Mouse (Mus musculus): ENCODE results near the gene Map6. TPM values are rescaled to one million over a fixed set of nuclear protein-coding genes. Genes with fewer than 3 reads are reported as not detected.
A peak's percentile ranks its signal among the peaks of the same experiment; 100 is the strongest.

Map6 gene
- total and polyA plus RNA-seq, 3 experiments = 3.3 to 4.3 (median 3.5) TPM

- H3K27ac ChIP-seq = no peak overlapping the region
- H3K36me3 ChIP-seq (ENCODE audit: control insufficient read depth, insufficient read depth, low read length) = no peaks in the 10 kb centered on the region
- TF ChIP-seq EP300 (IDR thresholded peaks at IDR 0.05; ENCODE audit: insufficient read depth, low read depth, low read length) = no peak
- no peak for TF ChIP-seq POLR2A (IDR thresholded peaks at IDR 0.05; ENCODE audit: insufficient read depth, low read depth, low read length)
- no peak for TF ChIP-seq CTCF (IDR thresholded peaks at IDR 0.05)
- DNase-seq = no peak
- H3K4me3 ChIP-seq = peak overlapping the region; percentile 45
- peaks cover 4% of the 10 kb centered on the region for H3K27me3 ChIP-seq (ENCODE audit: control insufficient read depth, insufficient read depth, low read length)
- peaks cover 1% of the 10 kb centered on the region; the same call in 1 of the 2 replicates for H3K4me1 ChIP-seq (ENCODE audit: control insufficient read depth, insufficient read depth, low read length)
- intact Hi-C loops (cut with DNase I) = no loop called here
- H3K9ac ChIP-seq (ENCODE audit: low read depth, low read length) = peak overlapping the region; percentile 48
- 3% methylated on average over 41 of the region's 44 CpGs for WGBS
- no peaks in the 10 kb centered on the region for H3K79me2 ChIP-seq (replicated peaks; ENCODE audit: control insufficient read depth, insufficient read depth, low read length)
These were observed 18.2 kb upstream of the Map6 start for GRCm38 (mm10) chr7:99248906-99249581.

- H3K4me3 ChIP-seq = peak overlapping the region; percentile 45
- H3K9ac ChIP-seq (ENCODE audit: low read depth, low read length) = no peak overlapping the region
- peaks cover 4% of the 10 kb centered on the region for H3K27me3 ChIP-seq (ENCODE audit: control insufficient read depth, insufficient read depth, low read length)
- H3K79me2 ChIP-seq (replicated peaks; ENCODE audit: control insufficient read depth, insufficient read depth, low read length) = no peaks in the 10 kb centered on the region
- no peak overlapping the region for H3K27ac ChIP-seq
- no peak for DNase-seq
- intact Hi-C loops (cut with DNase I) = no loop called here
- under 1% methylated on average over 10 of the region's 10 CpGs for WGBS
- TF ChIP-seq POLR2A (IDR thresholded peaks at IDR 0.05; ENCODE audit: insufficient read depth, low read depth, low read length) (no peak), EP300 (IDR thresholded peaks at IDR 0.05; ENCODE audit: insufficient read depth, low read depth, low read length) (peak; percentile 50; the same call in 1 of the 2 replicates), CTCF (IDR thresholded peaks at IDR 0.05) (peak; percentile 96)
- peaks cover 1% of the 10 kb centered on the region; the same call in 1 of the 2 replicates for H3K4me1 ChIP-seq (ENCODE audit: control insufficient read depth, insufficient read depth, low read length)
- H3K36me3 ChIP-seq (ENCODE audit: control insufficient read depth, insufficient read depth, low read length) = no peaks in the 10 kb centered on the region
These were observed 17.7 kb upstream of the Map6 start for GRCm38 (mm10) chr7:99249582-99249911.

GRCm38 (mm10) chr7:99250386-99250785 is 16.9 kb upstream of the Map6 start:
- TF ChIP-seq CTCF (IDR thresholded peaks at IDR 0.05) (no peak), EP300 (IDR thresholded peaks at IDR 0.05; ENCODE audit: insufficient read depth, low read depth, low read length) (no peak), POLR2A (IDR thresholded peaks at IDR 0.05; ENCODE audit: insufficient read depth, low read depth, low read length) (no peak)
- Histone ChIP-seq H3K27ac (no peak overlapping the region), H3K79me2 (replicated peaks; ENCODE audit: control insufficient read depth, insufficient read depth, low read length) (no peaks in the 10 kb centered on the region), H3K4me1 (ENCODE audit: control insufficient read depth, insufficient read depth, low read length) (peaks cover 1% of the 10 kb centered on the region; the same call in 1 of the 2 replicates), H3K4me3 (no peak overlapping the region), H3K36me3 (ENCODE audit: control insufficient read depth, insufficient read depth, low read length) (no peaks in the 10 kb centered on the region), H3K9ac (ENCODE audit: low read depth, low read length) (no peak overlapping the region), H3K27me3 (ENCODE audit: control insufficient read depth, insufficient read depth, low read length) (peaks cover 4% of the 10 kb centered on the region)
- intact Hi-C loops (cut with DNase I) = loop anchor here (5.0 kb wide), 1 partner anchor 143 kb away; no protein-coding TSS in a partner anchor
- 36% methylated on average over 9 of the region's 9 CpGs for WGBS
- DNase-seq = no peak

GRCm38 (mm10) chr7:99255006-99255405 is 12.2 kb upstream of the Map6 start:
- no peaks in the 10 kb centered on the region for H3K4me1 ChIP-seq (ENCODE audit: control insufficient read depth, insufficient read depth, low read length)
- no peaks in the 10 kb centered on the region for H3K27me3 ChIP-seq (ENCODE audit: control insufficient read depth, insufficient read depth, low read length)
- TF ChIP-seq EP300 (IDR thresholded peaks at IDR 0.05; ENCODE audit: insufficient read depth, low read depth, low read length) (no peak), POLR2A (IDR thresholded peaks at IDR 0.05; ENCODE audit: insufficient read depth, low read depth, low read length) (no peak), CTCF (IDR thresholded peaks at IDR 0.05) (no peak)
- H3K9ac ChIP-seq (ENCODE audit: low read depth, low read length) = no peak overlapping the region
- no peak overlapping the region for H3K4me3 ChIP-seq
- no peak for DNase-seq
- no peak overlapping the region for H3K27ac ChIP-seq
- no peaks in the 10 kb centered on the region for H3K36me3 ChIP-seq (ENCODE audit: control insufficient read depth, insufficient read depth, low read length)
- intact Hi-C loops (cut with DNase I) = no loop called here
- no peaks in the 10 kb centered on the region for H3K79me2 ChIP-seq (replicated peaks; ENCODE audit: control insufficient read depth, insufficient read depth, low read length)
- WGBS = 46% methylated on average over 7 of the region's 7 CpGs

GRCm38 (mm10) chr7:99261900-99262299 is 5.3 kb upstream of the Map6 start:
- Histone ChIP-seq H3K27ac (no peak overlapping the region), H3K79me2 (replicated peaks; ENCODE audit: control insufficient read depth, insufficient read depth, low read length) (no peaks in the 10 kb centered on the region), H3K9ac (ENCODE audit: low read depth, low read length) (no peak overlapping the region), H3K4me1 (ENCODE audit: control insufficient read depth, insufficient read depth, low read length) (no peaks in the 10 kb centered on the region), H3K27me3 (ENCODE audit: control insufficient read depth, insufficient read depth, low read length) (no peaks in the 10 kb centered on the region), H3K4me3 (no peak overlapping the region), H3K36me3 (ENCODE audit: control insufficient read depth, insufficient read depth, low read length) (no peaks in the 10 kb centered on the region)
- WGBS = 71% methylated on average over 3 of the region's 3 CpGs
- TF ChIP-seq POLR2A (IDR thresholded peaks at IDR 0.05; ENCODE audit: insufficient read depth, low read depth, low read length) = no peak
- TF ChIP-seq CTCF (IDR thresholded peaks at IDR 0.05) = peak; percentile 32; the same call in 1 of the 2 replicates
- intact Hi-C loops (cut with DNase I) = no loop called here
- DNase-seq = no peak

GRCm38 (mm10) chr7:99263509-99263908 is 3.7 kb upstream of the Map6 start:
- Histone ChIP-seq H3K36me3 (ENCODE audit: control insufficient read depth, insufficient read depth, low read length) (no peaks in the 10 kb centered on the region), H3K4me3 (no peak overlapping the region), H3K27me3 (ENCODE audit: control insufficient read depth, insufficient read depth, low read length) (no peaks in the 10 kb centered on the region; the same call in 1 of the 2 replicates), H3K9ac (ENCODE audit: low read depth, low read length) (no peak overlapping the region), H3K79me2 (replicated peaks; ENCODE audit: control insufficient read depth, insufficient read depth, low read length) (no peaks in the 10 kb centered on the region), H3K27ac (no peak overlapping the region), H3K4me1 (ENCODE audit: control insufficient read depth, insufficient read depth, low read length) (no peaks in the 10 kb centered on the region; the same call in 1 of the 2 replicates)
- no peak for TF ChIP-seq POLR2A (IDR thresholded peaks at IDR 0.05; ENCODE audit: insufficient read depth, low read depth, low read length)
- no peak for TF ChIP-seq EP300 (IDR thresholded peaks at IDR 0.05; ENCODE audit: insufficient read depth, low read depth, low read length)
- no peak for TF ChIP-seq CTCF (IDR thresholded peaks at IDR 0.05)
- DNase-seq = no peak
- 48% methylated on average over 4 of the region's 4 CpGs for WGBS
- intact Hi-C loops (cut with DNase I) = no loop called here
